Mouse (Mus musculus): ENCODE measurements around the gene Poc1b. TPM values are rescaled to one million over a fixed set of nuclear protein-coding genes. Genes with fewer than 3 reads are reported as not detected.

The Poc1b gene
- total and polyA plus RNA-seq, 2 experiments from 2014 or later = 8.9 to 11.0 TPM

GRCm38 (mm10) chr10:99226782-99227181, 119.9 kb downstream of the Poc1b start:
- H3K4me2 ChIP-seq (ENCODE audit: low read depth, low read length, poor library complexity, severe bottlenecking) = no peak overlapping the region
- no peak overlapping the region for H3K9ac ChIP-seq (replicated peaks; ENCODE audit: low read length, poor library complexity, severe bottlenecking)
- H3K4me1 ChIP-seq (ENCODE audit: insufficient read depth, low read length) = no peaks in the 10 kb centered on the region
- H3K4me3 ChIP-seq (ENCODE audit: low read depth, low read length) = no peak overlapping the region
- no peak for TF ChIP-seq CTCF (IDR thresholded peaks at IDR 0.05)
- no peaks in the 10 kb centered on the region for H3K36me3 ChIP-seq (ENCODE audit: insufficient read depth, low read length)
- H3K27ac ChIP-seq (ENCODE audit: low read depth, low read length) = no peak overlapping the region
- DNase-seq (ENCODE audit: low spot score) (no peak), ATAC-seq (ENCODE audit: low FRiP score) (no peak)
- no peaks in the 10 kb centered on the region for H3K27me3 ChIP-seq (ENCODE audit: insufficient read depth, low read length)
- no peaks in the 10 kb centered on the region for H3K9me3 ChIP-seq (ENCODE audit: low read length)
- 93% methylated on average over 5 of the region's 5 CpGs for WGBS

- ATAC-seq (ENCODE audit: low FRiP score) (no peak), DNase-seq (ENCODE audit: low spot score) (peak; percentile 19)
- no peaks in the 10 kb centered on the region for H3K27me3 ChIP-seq (ENCODE audit: insufficient read depth, low read length)
- WGBS = 33% methylated on average over 17 of the region's 17 CpGs
- no peak overlapping the region for H3K9ac ChIP-seq (replicated peaks; ENCODE audit: low read length, poor library complexity, severe bottlenecking)
- TF ChIP-seq CTCF (IDR thresholded peaks at IDR 0.05) = no peak
- no peak overlapping the region for H3K27ac ChIP-seq (ENCODE audit: low read depth, low read length)
- peak overlapping the region; percentile 3; the same call in 1 of the 2 replicates for H3K4me2 ChIP-seq (ENCODE audit: low read depth, low read length, poor library complexity, severe bottlenecking)
- H3K9me3 ChIP-seq (ENCODE audit: low read length) = no peaks in the 10 kb centered on the region
- no peak overlapping the region for H3K4me3 ChIP-seq (ENCODE audit: low read depth, low read length)
- no peaks in the 10 kb centered on the region for H3K4me1 ChIP-seq (ENCODE audit: insufficient read depth, low read length)
- H3K36me3 ChIP-seq (ENCODE audit: insufficient read depth, low read length) = no peaks in the 10 kb centered on the region
These were observed 121.4 kb downstream of the Poc1b start for GRCm38 (mm10) chr10:99227968-99228864.

GRCm38 (mm10) chr10:99229031-99229684, 122.3 kb downstream of the Poc1b start:
- WGBS = 19% methylated on average over 16 of the region's 16 CpGs

GRCm38 (mm10) chr10:99232518-99233227, 125.8 kb downstream of the Poc1b start:
- no peak for DNase-seq (ENCODE audit: low spot score)
- Histone ChIP-seq H3K9me3 (ENCODE audit: low read length) (no peaks in the 10 kb centered on the region), H3K27me3 (ENCODE audit: insufficient read depth, low read length) (no peaks in the 10 kb centered on the region), H3K4me2 (ENCODE audit: low read depth, low read length, poor library complexity, severe bottlenecking) (no peak overlapping the region), H3K27ac (ENCODE audit: low read depth, low read length) (no peak overlapping the region), H3K9ac (replicated peaks; ENCODE audit: low read length, poor library complexity, severe bottlenecking) (no peak overlapping the region), H3K4me3 (ENCODE audit: low read depth, low read length) (no peak overlapping the region), H3K4me1 (ENCODE audit: insufficient read depth, low read length) (no peaks in the 10 kb centered on the region), H3K36me3 (ENCODE audit: insufficient read depth, low read length) (no peaks in the 10 kb centered on the region)
- WGBS = 84% methylated on average over 7 of the region's 7 CpGs
- ATAC-seq (ENCODE audit: low FRiP score) = no peak
- no peak for TF ChIP-seq CTCF (IDR thresholded peaks at IDR 0.05)

More at GRCm38 (mm10) chr10:99229031-99229684, 122.3 kb downstream of the Poc1b start:
- peak overlapping the region; percentile 16; the same call in 1 of the 2 replicates for H3K4me2 ChIP-seq (ENCODE audit: low read depth, low read length, poor library complexity, severe bottlenecking)
- no peaks in the 10 kb centered on the region for H3K36me3 ChIP-seq (ENCODE audit: insufficient read depth, low read length)
- no peak for ATAC-seq (ENCODE audit: low FRiP score)
- TF ChIP-seq CTCF (IDR thresholded peaks at IDR 0.05) = no peak
- DNase-seq (ENCODE audit: low spot score) = no peak
- H3K27ac ChIP-seq (ENCODE audit: low read depth, low read length) = no peak overlapping the region
- no peaks in the 10 kb centered on the region for H3K27me3 ChIP-seq (ENCODE audit: insufficient read depth, low read length)
- no peaks in the 10 kb centered on the region for H3K9me3 ChIP-seq (ENCODE audit: low read length)
- H3K9ac ChIP-seq (replicated peaks; ENCODE audit: low read length, poor library complexity, severe bottlenecking) = no peak overlapping the region
- H3K4me1 ChIP-seq (ENCODE audit: insufficient read depth, low read length) = no peaks in the 10 kb centered on the region
- no peak overlapping the region for H3K4me3 ChIP-seq (ENCODE audit: low read depth, low read length)

DNA sequence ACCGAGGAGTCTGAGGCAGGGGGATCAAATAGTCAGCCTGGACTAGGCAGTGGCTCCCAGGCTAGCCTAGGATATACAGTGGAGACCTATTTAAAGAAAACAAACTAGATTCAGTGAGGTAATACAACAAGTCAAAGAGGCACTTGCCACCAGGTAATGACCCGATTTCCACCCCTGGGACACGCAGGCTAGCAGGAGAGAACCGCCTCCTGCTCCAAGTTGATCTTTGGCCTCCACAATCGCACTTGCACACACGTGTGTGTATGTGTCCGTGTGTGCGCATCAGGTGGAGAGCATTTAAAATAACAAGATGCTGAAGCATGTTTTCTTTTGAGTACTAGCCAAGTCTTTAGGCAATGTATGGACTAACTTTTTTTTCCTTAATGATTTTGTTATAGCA, 127.5 kb downstream of the Poc1b start:
- TF ChIP-seq CTCF (IDR thresholded peaks at IDR 0.05) = no peak
- WGBS = 89% methylated on average over 8 of the region's 8 CpGs
- Histone ChIP-seq H3K4me2 (ENCODE audit: low read depth, low read length, poor library complexity, severe bottlenecking) (no peak overlapping the region), H3K27me3 (ENCODE audit: insufficient read depth, low read length) (no peaks in the 10 kb centered on the region), H3K9ac (replicated peaks; ENCODE audit: low read length, poor library complexity, severe bottlenecking) (no peak overlapping the region), H3K27ac (ENCODE audit: low read depth, low read length) (no peak overlapping the region), H3K4me3 (ENCODE audit: low read depth, low read length) (no peak overlapping the region), H3K9me3 (ENCODE audit: low read length) (no peaks in the 10 kb centered on the region), H3K36me3 (ENCODE audit: insufficient read depth, low read length) (no peaks in the 10 kb centered on the region), H3K4me1 (ENCODE audit: insufficient read depth, low read length) (no peaks in the 10 kb centered on the region)
- DNase-seq (ENCODE audit: low spot score) (no peak), ATAC-seq (ENCODE audit: low FRiP score) (no peak)

All from midbrain, postnatal 0 days (tissue).